Mouse (Mus musculus) heart, adult 2 months (tissue): ENCODE data around the gene Gm20388.

Experiments used
- CTCF ChIP-seq: fragments of 200-600 bp; IDR thresholded peaks from 2 replicates; pipeline ENCODE4 v1.8.1; 2022; ENCODE audit warnings: antibody characterized with exemption, mild to moderate bottlenecking, moderate library complexity
- POLR2A ChIP-seq: fragments of 200-500 bp; IDR thresholded peaks from 2 replicates; pipeline ENCODE4 v1.6.1; 2011; ENCODE audit warnings: mild to moderate bottlenecking, low read depth, low read length, control low read depth; ENCODE audit not compliant: insufficient read depth

GRCm38 (mm10) chr8:122294273-122294683, 2383.6 kb downstream of the Gm20388 start:
- TF ChIP-seq CTCF (no peak), POLR2A (no peak)
